Mouse (Mus musculus) ovary, adult 10 weeks (tissue): Measurements from ENCODE around the gene Mdga1. TPM values are rescaled to one million over a fixed set of nuclear protein-coding genes. Genes with fewer than 3 reads are reported as not detected.

Experiments used
- polyA plus RNA-seq: library from polyadenylated mRNA; stranded (reverse); fragments of 350-450 nt; fragmentation: Illumina TruSeq; extraction: RNeasy Lipid Tissue Mini Kit (QIAGEN cat#74804); gene quantifications from one replicate; pipeline ENCODE4 v1.2.3, GENCODE M21; 2014

Gene Mdga1
- polyA plus RNA-seq, result not detected

DNA sequence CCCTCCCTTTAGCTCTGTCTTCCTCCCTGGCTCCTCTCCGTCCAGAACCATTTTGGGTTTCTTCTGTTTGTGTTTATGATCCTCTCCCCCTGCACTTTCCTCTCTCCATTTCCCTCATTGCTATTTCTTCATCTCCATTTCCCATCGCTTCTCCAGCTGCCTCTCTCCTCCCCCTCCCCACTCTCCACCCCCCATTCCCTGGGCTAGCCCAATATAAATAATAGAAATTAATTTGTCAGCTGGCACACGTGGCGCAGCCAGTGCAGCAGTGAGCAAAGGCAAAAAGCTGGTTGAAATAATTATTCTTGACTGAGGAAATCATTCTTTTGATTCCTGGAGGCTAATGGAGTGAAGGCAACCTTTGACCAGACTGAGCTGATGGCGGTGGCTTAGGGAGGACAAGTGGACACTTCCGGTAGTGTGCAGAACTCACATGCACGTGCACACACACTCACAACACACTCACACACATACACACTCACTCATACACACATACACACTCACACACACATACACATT is at the start of gene Mdga1:
Gene Mdga1, minus strand, starts transcription at position 51 of the 519 bp plus-strand sequence.

DNA sequence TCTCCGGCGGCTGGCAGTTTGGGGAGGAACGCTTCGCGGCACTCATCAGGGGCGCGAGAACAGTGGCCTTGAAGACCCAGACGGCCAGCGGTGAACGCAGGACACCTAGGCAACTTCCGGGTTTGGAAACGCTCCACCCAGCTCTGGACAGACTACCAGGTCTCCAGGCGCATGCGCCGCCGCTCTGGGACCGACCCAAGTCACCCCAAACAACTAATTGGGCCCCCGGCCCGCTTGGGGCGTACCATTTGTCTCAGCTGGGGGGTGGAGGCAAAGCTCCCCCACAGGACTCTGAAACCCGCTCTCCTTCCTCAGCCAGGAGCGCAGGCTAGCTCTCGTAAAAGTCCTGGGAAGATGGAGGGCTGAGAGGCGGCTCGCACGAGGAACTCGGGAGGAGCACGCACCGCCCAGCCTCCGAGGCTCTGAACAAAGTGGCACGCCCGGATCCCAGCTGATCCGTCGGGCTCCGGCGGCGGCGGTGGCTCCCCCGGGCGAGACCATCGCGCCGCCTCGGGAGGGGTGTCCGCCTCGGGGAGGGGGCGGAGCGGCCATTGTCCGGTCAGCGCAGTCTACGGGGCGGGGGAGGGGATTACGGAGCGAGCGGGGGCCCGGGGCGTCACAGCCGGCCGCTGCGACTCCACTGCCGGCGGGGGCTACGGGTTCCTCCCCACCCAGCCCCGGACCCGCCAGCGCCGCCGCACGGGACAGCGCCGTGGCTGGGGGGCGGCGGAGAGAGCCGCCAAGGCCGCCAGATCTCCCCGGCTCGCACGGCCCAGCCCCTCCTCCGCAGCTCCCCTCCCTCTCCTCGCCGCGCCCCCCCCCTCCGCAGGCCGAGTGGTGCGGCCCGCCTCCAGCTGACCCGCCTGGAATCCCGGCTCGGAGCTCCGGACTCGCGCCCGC is 34.6 kb upstream of the Mdga1 start, which contains the start of gene Zfand3:
Gene Zfand3, plus strand, starts transcription at position 531 of the 900 bp plus-strand sequence.

Other genes with a start within 250 kb of the Mdga1 start
- gene Zfand3, start 34.6 kb upstream of the Mdga1 start, polyA plus RNA-seq, result 100 TPM